Mouse (Mus musculus) hindbrain, embryonic 10.5 days (tissue): ENCODE data around the gene Skida1. TPM values are rescaled to one million over a fixed set of nuclear protein-coding genes. Genes with fewer than 3 reads are reported as not detected.

Experiments
- DNase-seq: peaks from one replicate; pipeline ENCODE4 v3.0.0-alpha.2; 2017; ENCODE audit warnings: low spot score
- H3K27ac ChIP-seq: fragments of 300-500 bp; sonication (generic); 2 replicates; pipeline ENCODE4 v1.5.1; 2016; ENCODE audit warnings: mild to moderate bottlenecking, moderate library complexity
- H3K27me3 ChIP-seq: fragments of 300-500 bp; sonication (generic); 2 replicates; pipeline ENCODE4 v1.6.1; 2016; ENCODE audit warnings: mild to moderate bottlenecking; ENCODE audit not compliant: poor library complexity, insufficient read depth, severe bottlenecking
- H3K36me3 ChIP-seq: fragments of 300-500 bp; sonication (generic); 2 replicates; pipeline ENCODE4 v1.6.1; 2016; ENCODE audit warnings: mild to moderate bottlenecking, moderate library complexity
- H3K4me1 ChIP-seq: fragments of 300-500 bp; sonication (generic); replicated peaks from 2 replicates; pipeline ENCODE4 v1.6.1; 2016; ENCODE audit warnings: mild to moderate bottlenecking
- H3K4me3 ChIP-seq: fragments of 300-500 bp; sonication (generic); 2 replicates; pipeline ENCODE4 v1.5.1; 2016; ENCODE audit warnings: mild to moderate bottlenecking, moderate library complexity
- H3K9me3 ChIP-seq: fragments of 300-500 bp; sonication (generic); 2 replicates; pipeline ENCODE4 v1.6.1; 2016; ENCODE audit warnings: mild to moderate bottlenecking, moderate library complexity
- WGBS: fragments of 180-500 bp; shearing (Covaris S2); methylation state at CpG from one replicate; pipeline ENCODE4 v1.1.7; 2016; 5-methylcytosine and 5-hydroxymethylcytosine counted together
- polyA plus RNA-seq: library from polyadenylated mRNA; unstranded; fragments of >200 nt; fragmentation: Nextera tagmentation; extraction: Ambion mirVana; gene quantifications from 2 replicates; pipeline ENCODE4 v1.2.1, GENCODE M21; 2016

The Skida1 gene
- polyA plus RNA-seq, 1 experiment from 2014 or later: 21.9 TPM

DNA sequence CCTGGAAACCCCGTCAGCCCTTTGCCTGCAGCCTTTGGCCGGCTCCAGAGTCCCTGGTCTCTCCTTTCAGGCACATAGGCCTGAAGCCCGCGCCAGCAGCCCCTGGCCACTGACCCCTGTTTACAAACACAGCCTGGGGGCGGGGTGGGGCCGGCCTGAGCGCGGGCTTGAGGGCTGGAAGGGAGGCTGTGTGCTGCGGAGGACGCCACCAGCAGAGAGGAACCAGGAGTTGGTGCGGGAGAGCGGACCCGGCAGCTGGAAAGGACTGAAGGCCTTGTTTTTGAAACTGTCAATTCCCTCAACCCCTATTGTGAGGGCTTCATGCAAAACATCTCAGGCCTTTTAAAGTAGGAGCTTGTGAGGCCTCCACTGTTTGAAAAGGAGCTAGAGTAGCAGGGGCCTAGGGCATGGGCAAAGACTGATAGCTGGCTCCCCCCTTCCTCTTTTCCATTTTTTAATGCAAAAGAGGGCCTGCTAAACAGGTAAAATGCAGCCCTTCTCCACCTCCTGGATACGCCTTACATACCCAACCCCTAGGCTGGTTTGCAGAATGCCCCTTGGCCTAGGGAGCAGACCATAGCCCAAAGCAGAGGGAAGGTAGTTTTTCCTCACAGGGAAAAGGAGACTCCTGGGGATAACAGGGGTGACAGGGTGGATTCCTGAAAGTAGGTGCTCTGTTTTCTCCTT is 7.5 kb downstream of the Skida1 start:
- Histone ChIP-seq H3K4me3 (peak overlapping the region; percentile 99), H3K4me1 (peaks cover 67% of the 10 kb centered on the region), H3K27ac (peak overlapping the region; percentile 100), H3K36me3 (peaks cover 16% of the 10 kb centered on the region; the same call in 1 of the 2 replicates), H3K27me3 (no peaks in the 10 kb centered on the region), H3K9me3 (no peaks in the 10 kb centered on the region)
- under 1% methylated on average over 14 of the region's 14 CpGs for WGBS
- DNase-seq: peak; percentile 91

- 2% methylated on average over 27 of the region's 27 CpGs for WGBS
- Histone ChIP-seq H3K27me3 (no peaks in the 10 kb centered on the region), H3K27ac (peak overlapping the region; percentile 100), H3K9me3 (no peaks in the 10 kb centered on the region), H3K36me3 (0 out of 2 replicates have a peak, but pooled peaks cover 10% of the 10 kb centered on the region), H3K4me3 (peak overlapping the region; percentile 99), H3K4me1 (peaks cover 73% of the 10 kb centered on the region)
- peak; percentile 73 for DNase-seq
Measured at GRCm38 (mm10) chr2:18040347-18041160, 8.3 kb downstream of the Skida1 start.

GRCm38 (mm10) chr2:18039566-18040290 is 9.1 kb downstream of the Skida1 start:
- WGBS: 1% methylated on average over 46 of the region's 46 CpGs
- no peaks in the 10 kb centered on the region for H3K9me3 ChIP-seq
- peak overlapping the region; percentile 100 for H3K27ac ChIP-seq
- 0 out of 2 replicates have a peak, but pooled peaks cover 10% of the 10 kb centered on the region for H3K36me3 ChIP-seq
- peak overlapping the region; percentile 99 for H3K4me3 ChIP-seq
- no peaks in the 10 kb centered on the region for H3K27me3 ChIP-seq
- DNase-seq: peak; percentile 75
- peaks cover 81% of the 10 kb centered on the region for H3K4me1 ChIP-seq

DNA sequence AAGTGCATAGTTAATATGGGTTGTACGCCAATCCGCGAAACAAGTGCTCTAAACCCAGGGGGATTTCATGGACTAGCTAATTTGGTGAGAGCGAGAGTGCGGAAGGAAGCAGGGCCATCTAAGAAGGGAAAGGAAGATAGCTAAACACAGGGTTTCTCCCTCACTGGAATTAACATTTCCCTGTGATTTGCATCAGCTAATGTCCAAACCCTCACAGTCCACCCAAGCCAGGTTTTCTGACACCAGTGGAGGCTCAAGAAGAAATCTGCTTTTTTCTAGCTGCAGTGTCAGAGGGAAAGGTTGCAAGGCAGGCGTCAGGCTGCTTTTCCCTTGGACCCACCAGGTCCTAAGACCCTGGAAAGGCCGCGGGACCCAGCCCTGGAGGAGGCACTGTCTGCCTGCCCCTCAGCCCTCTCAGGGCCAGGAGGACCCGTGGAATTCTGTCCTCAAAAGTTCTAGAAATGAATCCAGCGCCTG is 9.9 kb downstream of the Skida1 start:
- Histone ChIP-seq H3K27ac (peak overlapping the region; percentile 100), H3K4me3 (peak overlapping the region; percentile 99), H3K9me3 (no peaks in the 10 kb centered on the region), H3K4me1 (peaks cover 89% of the 10 kb centered on the region), H3K36me3 (0 out of 2 replicates have a peak, but pooled peaks cover 10% of the 10 kb centered on the region), H3K27me3 (no peaks in the 10 kb centered on the region)
- peak; percentile 55 for DNase-seq
- WGBS: 11% methylated on average over 10 of the region's 10 CpGs

DNA sequence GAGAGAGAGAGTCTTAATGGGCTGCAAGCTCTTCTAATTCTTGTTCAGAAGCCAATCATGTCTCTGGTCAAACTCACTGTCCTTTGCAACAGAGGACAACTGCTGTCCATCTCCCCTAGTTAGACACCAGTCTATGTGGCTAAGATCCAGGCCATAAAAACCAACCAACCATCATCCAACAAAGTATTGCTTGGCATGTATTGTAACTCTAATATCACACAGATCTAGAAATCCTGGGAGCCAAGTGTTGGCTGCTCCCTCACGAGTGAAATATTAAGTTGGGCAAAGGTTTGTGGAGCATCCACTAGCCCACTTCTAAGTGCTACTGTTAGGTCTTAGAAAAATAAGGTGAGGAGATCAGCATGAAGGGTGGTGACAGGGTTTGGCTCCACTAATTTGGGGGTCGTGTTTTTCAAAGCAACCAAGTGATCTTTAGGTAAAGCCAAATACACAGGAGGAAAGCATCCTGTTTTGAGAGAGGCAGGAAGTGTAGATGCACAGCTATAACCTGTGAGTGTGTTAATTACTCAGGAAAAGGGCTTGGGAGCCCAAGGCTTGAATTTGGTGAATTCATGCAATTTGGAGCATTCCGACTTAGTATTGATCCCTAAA is 10.6 kb downstream of the Skida1 start:
- WGBS: 37% methylated on average over 3 of the region's 3 CpGs

GRCm38 (mm10) chr2:18037491-18037890 is 11.4 kb downstream of the Skida1 start, which contains the start of gene A930004D18Rik:
Gene A930004D18Rik (minus strand): TSS chr2:18037737.
- H3K4me1 ChIP-seq: peaks cover 96% of the 10 kb centered on the region
- H3K9me3 ChIP-seq: no peaks in the 10 kb centered on the region
- H3K27ac ChIP-seq: peak within 1 kb of the TSS; percentile 100
- WGBS: 62% methylated on average over 2 of the region's 2 CpGs
- H3K4me3 ChIP-seq: peak within 1 kb of the TSS; percentile 99
- DNase-seq: no peak
- H3K27me3 ChIP-seq: no peaks in the 10 kb centered on the region
- H3K36me3 ChIP-seq: 0 out of 2 replicates have a peak, but pooled peaks cover 10% of the 10 kb centered on the region

More for the DNA sequence above, 10.6 kb downstream of the Skida1 start:
- peak overlapping the region; percentile 100 for H3K27ac ChIP-seq
- 0 out of 2 replicates have a peak, but pooled peaks cover 10% of the 10 kb centered on the region for H3K36me3 ChIP-seq
- peak overlapping the region; percentile 99 for H3K4me3 ChIP-seq
- peaks cover 96% of the 10 kb centered on the region for H3K4me1 ChIP-seq
- no peaks in the 10 kb centered on the region for H3K9me3 ChIP-seq
- H3K27me3 ChIP-seq: no peaks in the 10 kb centered on the region
- no peak for DNase-seq

DNA sequence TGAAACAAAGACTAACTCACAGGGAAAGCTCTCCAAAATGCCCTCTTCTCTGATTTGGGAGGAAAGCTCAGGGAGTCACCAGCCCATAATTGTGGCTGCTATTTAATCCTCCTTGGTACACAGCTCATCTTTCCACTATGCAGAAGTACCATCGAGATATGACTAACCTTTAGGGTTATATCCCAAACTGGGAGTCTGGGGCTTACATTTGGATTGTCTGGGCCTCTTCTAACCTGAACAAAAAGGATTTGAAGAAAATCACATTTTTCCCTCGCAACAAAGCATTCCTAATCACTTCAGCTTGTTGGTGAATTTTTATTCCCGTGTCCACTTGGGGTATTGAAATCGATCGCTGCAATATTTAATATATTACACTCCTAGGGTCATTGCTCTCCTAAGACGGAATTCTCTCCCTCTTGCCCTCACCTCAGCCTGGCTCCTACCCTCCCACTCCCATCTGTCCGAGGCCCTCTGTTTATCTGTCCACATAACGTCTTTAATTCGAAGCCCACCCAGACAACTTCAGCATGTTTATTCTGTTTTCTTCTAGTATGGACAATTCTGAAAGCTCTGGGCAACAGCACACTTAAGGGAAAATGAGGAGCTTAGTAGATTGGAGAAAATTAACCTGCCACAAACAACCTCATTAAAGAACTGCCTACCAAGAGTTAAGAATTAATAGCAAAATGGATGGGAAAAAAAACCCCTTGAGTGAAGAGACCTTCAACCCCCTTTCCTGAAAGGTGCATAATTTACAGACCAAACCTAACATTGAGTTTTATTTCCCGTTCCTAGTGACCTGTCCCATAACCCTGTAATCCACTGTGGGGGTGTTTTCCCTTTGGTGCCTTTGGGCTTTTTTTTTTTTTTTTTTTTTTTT is 14.2 kb downstream of the Skida1 start:
- no peaks in the 10 kb centered on the region for H3K9me3 ChIP-seq
- H3K4me1 ChIP-seq: peaks cover 93% of the 10 kb centered on the region
- H3K36me3 ChIP-seq: 0 out of 2 replicates have a peak, but pooled peaks cover under 1% of the 10 kb centered on the region
- 34% methylated on average over 10 of the region's 10 CpGs for WGBS
- H3K4me3 ChIP-seq: peak overlapping the region; percentile 81
- H3K27ac ChIP-seq: peak overlapping the region; percentile 100
- no peaks in the 10 kb centered on the region for H3K27me3 ChIP-seq
- DNase-seq: no peak

DNA sequence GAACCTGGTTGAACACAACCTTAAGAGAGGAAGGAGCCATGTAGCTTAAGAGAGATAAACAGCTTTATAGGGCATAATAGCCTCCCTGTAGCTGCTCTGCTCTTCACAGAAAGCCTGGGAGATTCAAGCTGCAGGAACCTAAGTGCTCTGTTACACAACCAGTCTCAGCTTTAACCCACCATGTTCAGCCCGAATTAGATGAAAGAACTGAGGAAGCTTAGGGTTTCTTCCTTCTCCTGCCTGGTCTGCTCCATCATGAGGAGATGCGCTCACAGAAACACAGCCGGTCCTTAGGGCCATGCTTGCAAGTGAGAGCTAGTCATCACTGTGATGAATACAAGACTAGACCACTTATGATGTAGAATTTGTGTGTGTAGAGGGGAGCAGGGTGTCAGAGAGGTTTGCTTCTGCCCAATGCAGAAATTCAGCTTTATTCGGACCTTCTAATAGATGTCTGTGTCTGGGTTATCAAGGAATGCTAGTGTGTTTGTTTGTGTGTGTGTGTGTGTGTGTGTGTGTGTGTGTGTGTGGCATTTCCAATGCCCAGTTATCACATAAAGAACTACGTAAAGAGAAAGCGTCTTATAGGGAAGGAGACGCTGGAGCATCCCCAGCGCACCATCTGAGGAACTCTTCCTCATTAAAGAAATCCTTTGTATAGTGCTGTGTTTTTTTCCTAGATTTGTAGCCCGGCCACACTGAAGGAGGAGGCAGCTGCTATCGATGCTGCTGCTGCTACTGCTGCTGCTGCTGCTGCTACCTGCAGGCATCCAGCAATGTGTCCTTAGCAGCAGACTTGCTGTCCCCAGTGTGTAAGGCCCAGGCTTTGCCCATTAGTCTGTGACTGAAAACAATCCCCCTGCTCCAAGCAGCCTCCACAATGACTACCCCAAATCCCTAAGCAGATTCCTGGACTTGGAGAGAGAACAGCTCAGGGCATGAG is 15.4 kb downstream of the Skida1 start:
- H3K36me3 ChIP-seq: no peaks in the 10 kb centered on the region
- H3K4me3 ChIP-seq: peak overlapping the region; percentile 81
- H3K27me3 ChIP-seq: no peaks in the 10 kb centered on the region
- peaks cover 85% of the 10 kb centered on the region for H3K4me1 ChIP-seq
- no peaks in the 10 kb centered on the region for H3K9me3 ChIP-seq
- DNase-seq: peak; percentile 45
- WGBS: 37% methylated on average over 10 of the region's 10 CpGs
- peak overlapping the region; percentile 100 for H3K27ac ChIP-seq

GRCm38 (mm10) chr2:18032538-18032895 is 16.3 kb downstream of the Skida1 start:
- no peak for DNase-seq
- H3K4me1 ChIP-seq: peaks cover 76% of the 10 kb centered on the region
- no peaks in the 10 kb centered on the region for H3K36me3 ChIP-seq
- no peaks in the 10 kb centered on the region for H3K9me3 ChIP-seq
- peak overlapping the region; percentile 100 for H3K27ac ChIP-seq
- peak overlapping the region; percentile 81 for H3K4me3 ChIP-seq
- H3K27me3 ChIP-seq: no peaks in the 10 kb centered on the region
- 24% methylated on average over 5 of the region's 5 CpGs for WGBS

GRCm38 (mm10) chr2:18031831-18032537 is 16.9 kb downstream of the Skida1 start:
- DNase-seq: peak; percentile 86
- no peaks in the 10 kb centered on the region for H3K36me3 ChIP-seq
- under 1% methylated on average over 34 of the region's 34 CpGs for WGBS
- H3K27ac ChIP-seq: peak overlapping the region; percentile 100
- no peaks in the 10 kb centered on the region for H3K27me3 ChIP-seq
- H3K9me3 ChIP-seq: no peaks in the 10 kb centered on the region
- peaks cover 75% of the 10 kb centered on the region for H3K4me1 ChIP-seq
- peak overlapping the region; percentile 81 for H3K4me3 ChIP-seq
